Mouse (Mus musculus) left cerebral cortex, postnatal 4 days (tissue): Measurements from ENCODE around the gene A1cf. TPM values are rescaled to one million over a fixed set of nuclear protein-coding genes. Genes with fewer than 3 reads are reported as not detected.

Experiments used
- DNase-seq: peaks from one replicate; pipeline ENCODE4 v3.0.0-alpha.2; 2022
- intact Hi-C: fragments of 180-260 bp; cut with DNase I; formaldehyde crosslinking; loops from one replicate; pipeline ENCODE4 v1.15.1; 2025
- total RNA-seq, 2 experiments: library from RNA; stranded (reverse); gene quantifications; 2 replicates each; pipeline ENCODE4 v1.2.3; 2021

A1cf gene
- not detected for total RNA-seq

GRCm38 (mm10) chr19:31868521-31868920 is at the start of gene A1cf:
Gene A1cf (plus strand): TSS chr19:31868764.
- intact Hi-C loops: no loop called here
- DNase-seq: no peak

GRCm38 (mm10) chr19:31834250-31834649 is 34.3 kb upstream of the A1cf start:
- intact Hi-C loops: no loop called here
- no peak for DNase-seq

GRCm38 (mm10) chr19:31861909-31862308 is 6.7 kb upstream of the A1cf start:
- intact Hi-C loops: no loop called here
- no peak for DNase-seq

- intact Hi-C loops: no loop called here
- DNase-seq: no peak
Observed at GRCm38 (mm10) chr19:31862512-31863249, 5.9 kb upstream of the A1cf start.

GRCm38 (mm10) chr19:31865451-31865850 is 3.1 kb upstream of the A1cf start:
- intact Hi-C loops: no loop called here
- DNase-seq: no peak

GRCm38 (mm10) chr19:31868076-31868475 is 488 bp upstream of the A1cf start:
- no peak for DNase-seq
- intact Hi-C loops: no loop called here

- intact Hi-C loops: no loop called here
- no peak for DNase-seq
Observed at GRCm38 (mm10) chr19:31868971-31869370, 407 bp downstream of the A1cf start.

GRCm38 (mm10) chr19:31871377-31871776 is 2.8 kb downstream of the A1cf start:
- no peak for DNase-seq
- intact Hi-C loops: no loop called here

- no peak for DNase-seq
- intact Hi-C loops: no loop called here
Observed at GRCm38 (mm10) chr19:31877968-31878367, 9.4 kb downstream of the A1cf start.

GRCm38 (mm10) chr19:31884594-31884993 is 16.0 kb downstream of the A1cf start:
- intact Hi-C loops: no loop called here
- no peak for DNase-seq

GRCm38 (mm10) chr19:31887275-31887674 is 18.7 kb downstream of the A1cf start:
- intact Hi-C loops: no loop called here
- no peak for DNase-seq

GRCm38 (mm10) chr19:31889988-31890387 is 21.4 kb downstream of the A1cf start:
- no peak for DNase-seq
- intact Hi-C loops: no loop called here

GRCm38 (mm10) chr19:31891001-31891893 is 22.7 kb downstream of the A1cf start:
- DNase-seq: no peak
- intact Hi-C loops: no loop called here

GRCm38 (mm10) chr19:31895971-31896370 is 27.4 kb downstream of the A1cf start:
- intact Hi-C loops: no loop called here

GRCm38 (mm10) chr19:31896711-31897110 is 28.1 kb downstream of the A1cf start:
- intact Hi-C loops: no loop called here
- no peak for DNase-seq

More at GRCm38 (mm10) chr19:31895971-31896370, 27.4 kb downstream of the A1cf start:
- DNase-seq: no peak

GRCm38 (mm10) chr19:31905671-31906070 is 37.1 kb downstream of the A1cf start:
- DNase-seq: no peak
- intact Hi-C loops: no loop called here

- intact Hi-C loops: no loop called here
- DNase-seq: no peak
Observed at GRCm38 (mm10) chr19:31910423-31910822, 41.9 kb downstream of the A1cf start.

- intact Hi-C loops: no loop called here
- no peak for DNase-seq
Observed at GRCm38 (mm10) chr19:31913946-31914345, 45.4 kb downstream of the A1cf start.

- no peak for DNase-seq
- intact Hi-C loops: no loop called here
Observed at GRCm38 (mm10) chr19:31920357-31920756, 51.8 kb downstream of the A1cf start.

- intact Hi-C loops: no loop called here
- no peak for DNase-seq
Observed at GRCm38 (mm10) chr19:31921852-31922251, 53.3 kb downstream of the A1cf start.

GRCm38 (mm10) chr19:31923615-31924352 is 55.2 kb downstream of the A1cf start:
- intact Hi-C loops: no loop called here
- DNase-seq: no peak
